Mouse (Mus musculus) olfactory bulb, adult 2 months (tissue): ENCODE results near the gene Gapt. TPM values are rescaled to one million over a fixed set of nuclear protein-coding genes. Genes with fewer than 3 reads are reported as not detected.
"Not testable (repeated sequence)": the region's sequence is repeated elsewhere in the genome, so short reads cannot be mapped to it uniquely, and the experiment has no call there.

Experiments used
- H3K27ac ChIP-seq: fragments of 200-500 bp; 2 replicates; pipeline ENCODE4 v1.5.1; 2012; ENCODE audit warnings: low read depth, low read length; ENCODE audit not compliant: insufficient read depth
- H3K4me1 ChIP-seq: fragments of 200-500 bp; 2 replicates; pipeline ENCODE4 v1.6.1; 2012; ENCODE audit warnings: low read length; ENCODE audit not compliant: control insufficient read depth, insufficient read depth
- H3K4me3 ChIP-seq: fragments of 200-500 bp; 2 replicates; pipeline ENCODE4 v1.5.1; 2012; ENCODE audit warnings: mild to moderate bottlenecking, low read depth, low read length, moderate library complexity; ENCODE audit not compliant: insufficient read depth
- CTCF ChIP-seq: fragments of 200-500 bp; IDR thresholded peaks from 2 replicates; pipeline ENCODE4 v1.5.1; 2012; ENCODE audit warnings: low read depth, mild to moderate bottlenecking, low read length, moderate library complexity; ENCODE audit not compliant: insufficient read depth
- POLR2A ChIP-seq: fragments of 200-500 bp; IDR thresholded peaks from 2 replicates; pipeline ENCODE4 v1.6.1; 2012; ENCODE audit warnings: mild to moderate bottlenecking, low read depth, low read length, moderate library complexity; ENCODE audit not compliant: insufficient read depth
- WGBS: fragments of 180-500 bp; shearing (Covaris S2); methylation state at CpG from one replicate; pipeline ENCODE4 v1.1.7; 2018; 5-methylcytosine and 5-hydroxymethylcytosine counted together
- polyA plus RNA-seq: library from polyadenylated mRNA; stranded (reverse); fragments of >200 nt; gene quantifications from 2 replicates; pipeline ENCODE4 v1.2.4, GENCODE M21; 2012; ENCODE audit warnings: low replicate concordance; ENCODE audit not compliant: missing spikeins, insufficient read depth, insufficient read length

Gene Gapt
- not detected in 2 replicates for polyA plus RNA-seq

GRCm38 (mm10) chr13:110356941-110357340 is at the start of gene Gapt:
Gapt (minus strand) TSS chr13:110357199.
- Histone ChIP-seq H3K4me1 (no peaks in the 10 kb centered on the region), H3K4me3 (no peak within 1 kb of the TSS), H3K27ac (no peak within 1 kb of the TSS)
- 93% methylated on average over 2 of the region's 2 CpGs for WGBS
- TF ChIP-seq POLR2A (no peak), CTCF (no peak)

DNA sequence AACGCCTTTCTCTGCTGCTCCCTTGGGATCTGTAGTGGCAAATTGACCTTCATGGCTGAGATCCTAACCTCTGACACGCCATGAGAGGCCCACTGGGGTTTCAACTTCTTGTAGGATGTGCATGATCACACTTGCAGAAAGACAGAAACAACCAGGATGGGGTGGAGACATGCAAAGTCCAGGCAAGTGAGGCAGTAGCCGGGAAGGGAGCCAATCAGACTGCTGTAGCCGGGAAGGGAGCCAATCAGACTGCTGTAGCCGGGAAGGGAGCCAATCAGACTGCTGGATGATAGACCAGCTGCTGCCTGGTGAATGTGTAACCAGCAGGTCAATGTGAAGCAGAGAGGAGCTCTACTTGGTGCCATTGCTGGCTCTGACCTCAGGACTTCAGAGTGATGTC is 49.2 kb upstream of the Gapt start:
- TF ChIP-seq POLR2A (no peak), CTCF (no peak)
- Histone ChIP-seq H3K27ac (no peak overlapping the region), H3K4me1 (no peaks in the 10 kb centered on the region), H3K4me3 (no peak overlapping the region)
- 68% methylated on average over 5 of the region's 5 CpGs for WGBS

GRCm38 (mm10) chr13:110404686-110405085 is 47.7 kb upstream of the Gapt start:
- not testable (repeated sequence) for H3K4me1 ChIP-seq, H3K27ac ChIP-seq, H3K4me3 ChIP-seq
- 90% methylated on average over 5 of the region's 5 CpGs for WGBS

- no peak for TF ChIP-seq CTCF
- no peak for TF ChIP-seq POLR2A
- no peak overlapping the region for H3K27ac ChIP-seq
- H3K4me3 ChIP-seq: no peak overlapping the region
- WGBS: 79% methylated on average over 8 of the region's 8 CpGs
- H3K4me1 ChIP-seq: peaks cover 1% of the 10 kb centered on the region; the same call in 1 of the 2 replicates
Observed at GRCm38 (mm10) chr13:110404059-110404458, 47.1 kb upstream of the Gapt start.

GRCm38 (mm10) chr13:110401877-110402276 is 44.9 kb upstream of the Gapt start:
- no peak for TF ChIP-seq POLR2A
- no peak for TF ChIP-seq CTCF
- H3K27ac ChIP-seq: no peak overlapping the region
- H3K4me1 ChIP-seq: peaks cover 6% of the 10 kb centered on the region; the same call in 1 of the 2 replicates
- no peak overlapping the region for H3K4me3 ChIP-seq
- 96% methylated on average over 2 of the region's 2 CpGs for WGBS

- WGBS: 91% methylated on average over 3 of the region's 3 CpGs
- H3K27ac ChIP-seq: no peak overlapping the region
Observed at GRCm38 (mm10) chr13:110401443-110401842, 44.4 kb upstream of the Gapt start.

GRCm38 (mm10) chr13:110398513-110399270 is 41.7 kb upstream of the Gapt start:
- 75% methylated on average over 24 of the region's 24 CpGs for WGBS
- Histone ChIP-seq H3K4me1 (peaks cover 6% of the 10 kb centered on the region; the same call in 1 of the 2 replicates), H3K4me3 (no peak overlapping the region), H3K27ac (no peak overlapping the region)
- TF ChIP-seq CTCF (no peak), POLR2A (no peak)

More at GRCm38 (mm10) chr13:110401443-110401842, 44.4 kb upstream of the Gapt start:
- H3K4me3 ChIP-seq: no peak overlapping the region
- H3K4me1 ChIP-seq: peaks cover 6% of the 10 kb centered on the region; the same call in 1 of the 2 replicates
- TF ChIP-seq POLR2A (no peak), CTCF (no peak)

GRCm38 (mm10) chr13:110397750-110398149 is 40.8 kb upstream of the Gapt start:
- Histone ChIP-seq H3K27ac (no peak overlapping the region), H3K4me3 (no peak overlapping the region), H3K4me1 (peaks cover 6% of the 10 kb centered on the region; the same call in 1 of the 2 replicates)
- TF ChIP-seq CTCF (no peak), POLR2A (no peak)
- WGBS: 87% methylated on average over 8 of the region's 8 CpGs

DNA sequence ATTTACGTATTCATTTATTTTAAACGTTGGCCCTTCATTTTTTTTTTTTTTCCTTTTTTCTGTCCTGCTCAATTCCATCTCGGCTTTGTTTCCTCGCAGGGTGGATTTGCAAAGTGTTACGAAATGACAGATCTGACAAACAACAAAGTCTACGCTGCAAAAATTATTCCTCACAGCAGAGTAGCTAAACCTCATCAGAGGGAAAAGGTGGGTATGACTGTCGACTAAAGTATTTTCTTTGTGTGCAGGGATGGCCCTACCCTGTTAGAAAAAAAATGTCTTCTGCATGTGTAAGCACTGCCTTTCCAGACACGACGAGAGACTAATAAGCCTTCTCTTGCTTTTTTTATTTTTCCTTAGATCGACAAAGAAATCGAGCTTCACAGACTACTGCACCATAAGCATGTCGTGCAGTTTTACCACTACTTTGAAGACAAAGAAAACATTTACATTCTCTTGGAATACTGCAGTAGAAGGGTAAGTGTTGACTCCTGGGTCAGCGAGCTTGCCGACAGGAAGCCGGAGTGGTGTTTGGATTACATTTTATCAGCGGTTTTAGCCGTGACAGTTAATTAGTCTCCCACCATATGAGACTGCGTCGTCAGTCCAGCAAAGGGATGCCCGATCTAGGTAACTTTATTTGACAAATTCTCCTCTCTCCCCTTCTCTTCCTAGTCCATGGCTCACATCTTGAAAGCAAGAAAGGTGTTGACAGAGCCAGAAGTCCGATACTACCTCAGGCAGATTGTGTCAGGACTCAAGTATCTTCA is 39.1 kb upstream of the Gapt start:
- TF ChIP-seq CTCF (no peak), POLR2A (no peak)
- peak overlapping the region; percentile 90; the same call in 1 of the 2 replicates for H3K27ac ChIP-seq
- 15% methylated on average over 21 of the region's 21 CpGs for WGBS
- peak overlapping the region; percentile 80 for H3K4me3 ChIP-seq
- peaks cover 6% of the 10 kb centered on the region; the same call in 1 of the 2 replicates for H3K4me1 ChIP-seq
